Mouse (Mus musculus) testis, postnatal 10 days (tissue): ENCODE measurements at regions not wholly inside any gene's neighbourhood (a gene's known extent, or its start where the extent isn't known, plus 50 kb on each side); places are given as distances from the start of the nearest gene placed in this dataset.

Experiments used
- DNase-seq: peaks from one replicate; pipeline ENCODE4 v3.0.0; 2021; ENCODE audit warnings: low spot score

DNA sequence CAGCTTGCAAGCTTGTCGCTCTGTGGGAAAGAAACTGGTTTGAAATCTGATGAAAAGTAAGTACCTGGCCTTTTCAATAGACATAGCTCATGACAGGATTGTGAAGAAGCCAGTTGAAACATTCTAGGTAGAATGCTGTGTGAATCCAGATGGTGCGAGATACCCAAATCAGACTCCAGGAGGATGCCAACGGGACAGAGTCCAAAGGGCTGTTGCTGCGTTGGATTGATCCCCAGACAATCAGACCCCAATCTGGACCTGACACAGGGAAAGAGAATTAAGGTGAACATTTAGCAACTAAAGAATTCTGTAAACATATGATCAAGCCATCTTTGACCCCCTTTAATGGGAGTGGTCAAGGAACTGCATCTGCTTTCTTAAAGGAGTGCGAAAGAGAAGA, 296.6 kb upstream of the Gm15217 start:
- no peak for DNase-seq

DNA sequence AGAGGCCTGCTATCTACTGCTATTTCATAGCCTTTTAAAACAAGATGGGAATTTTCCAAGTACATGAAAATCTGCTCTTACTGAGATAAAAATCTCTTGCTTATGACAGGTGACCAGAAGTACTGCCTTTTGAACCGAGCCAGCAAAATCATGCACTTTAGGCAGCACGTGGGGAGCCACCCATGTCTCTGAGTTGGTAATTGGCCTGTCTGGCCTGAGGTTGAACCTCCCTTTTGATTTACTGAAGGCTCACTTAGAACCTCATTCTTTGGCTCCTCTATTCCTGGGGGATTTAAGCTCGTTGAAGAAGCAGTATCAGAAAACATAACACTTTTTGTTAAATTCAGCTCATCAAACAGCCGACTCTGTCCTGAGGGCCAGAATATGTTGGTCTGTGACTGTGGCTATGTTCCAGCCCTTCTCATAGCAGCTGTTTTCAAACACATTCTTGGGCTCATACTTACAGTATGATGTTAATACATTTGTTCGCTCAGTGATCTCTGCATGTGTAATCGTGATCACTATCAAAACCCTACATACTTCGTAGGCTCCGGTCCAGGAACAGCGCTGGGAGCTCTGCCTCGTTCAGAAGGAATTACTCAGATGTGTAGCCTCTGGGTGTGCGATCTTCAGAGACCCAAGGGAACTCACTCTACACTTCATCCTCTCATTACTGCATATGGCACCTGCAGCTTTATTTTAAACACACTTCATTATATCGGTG, 290.1 kb upstream of the Gm15217 start:
- DNase-seq: no peak

- DNase-seq: no peak
Observed at GRCm38 (mm10) chr14:46115950-46116349, 263.3 kb upstream of the Gm15217 start.

GRCm38 (mm10) chr14:46126541-46126940, 252.7 kb upstream of the Gm15217 start:
- DNase-seq: no peak

GRCm38 (mm10) chr14:46129762-46130161, 249.5 kb upstream of the Gm15217 start:
- DNase-seq: no peak

- no peak for DNase-seq
Observed at GRCm38 (mm10) chr14:46144175-46144574, 235.0 kb upstream of the Gm15217 start.

DNA sequence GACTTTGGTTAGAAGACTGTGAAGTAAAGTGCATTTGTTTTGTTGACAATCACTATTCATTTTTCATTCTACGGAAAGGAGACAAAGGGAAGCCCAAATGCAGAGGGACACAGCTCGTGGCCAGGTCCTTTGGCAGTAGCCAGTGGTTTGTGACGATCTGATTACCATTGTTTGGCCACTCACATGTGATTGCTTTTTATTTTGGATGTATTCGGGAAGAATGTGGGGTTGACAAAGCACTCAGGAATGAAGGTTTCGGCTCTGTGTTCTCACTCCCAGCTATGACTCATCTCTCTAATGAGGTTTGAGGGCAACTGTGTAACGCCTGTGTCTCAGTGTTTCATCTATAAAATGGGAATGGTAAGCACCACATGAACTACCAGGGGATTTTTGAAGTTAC, 234.5 kb upstream of the Gm15217 start:
- no peak for DNase-seq

DNA sequence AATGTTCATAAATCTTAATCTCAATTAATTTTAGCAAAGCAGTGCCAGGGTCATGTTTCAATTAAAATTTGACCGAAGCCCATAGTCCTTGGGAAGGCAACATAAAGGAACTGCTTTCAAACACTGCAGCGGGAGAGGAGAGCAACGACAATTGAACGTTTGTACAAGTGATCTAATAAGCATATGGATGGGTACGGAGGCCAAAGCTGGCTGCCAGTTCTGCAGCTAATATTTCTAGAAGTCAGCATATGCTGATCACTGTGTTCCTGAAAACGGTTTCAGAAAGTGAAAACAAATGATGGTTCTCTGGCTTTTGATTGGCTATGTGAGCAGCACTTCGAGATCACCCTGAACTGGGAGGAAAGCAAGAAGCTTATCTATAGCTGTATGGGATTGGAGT, 233.6 kb upstream of the Gm15217 start:
- DNase-seq: no peak

- no peak for DNase-seq
Observed at GRCm38 (mm10) chr14:46149073-46149661, 230.0 kb upstream of the Gm15217 start.

- no peak for DNase-seq
Observed at GRCm38 (mm10) chr14:46158741-46159140, 220.5 kb upstream of the Gm15217 start.

DNA sequence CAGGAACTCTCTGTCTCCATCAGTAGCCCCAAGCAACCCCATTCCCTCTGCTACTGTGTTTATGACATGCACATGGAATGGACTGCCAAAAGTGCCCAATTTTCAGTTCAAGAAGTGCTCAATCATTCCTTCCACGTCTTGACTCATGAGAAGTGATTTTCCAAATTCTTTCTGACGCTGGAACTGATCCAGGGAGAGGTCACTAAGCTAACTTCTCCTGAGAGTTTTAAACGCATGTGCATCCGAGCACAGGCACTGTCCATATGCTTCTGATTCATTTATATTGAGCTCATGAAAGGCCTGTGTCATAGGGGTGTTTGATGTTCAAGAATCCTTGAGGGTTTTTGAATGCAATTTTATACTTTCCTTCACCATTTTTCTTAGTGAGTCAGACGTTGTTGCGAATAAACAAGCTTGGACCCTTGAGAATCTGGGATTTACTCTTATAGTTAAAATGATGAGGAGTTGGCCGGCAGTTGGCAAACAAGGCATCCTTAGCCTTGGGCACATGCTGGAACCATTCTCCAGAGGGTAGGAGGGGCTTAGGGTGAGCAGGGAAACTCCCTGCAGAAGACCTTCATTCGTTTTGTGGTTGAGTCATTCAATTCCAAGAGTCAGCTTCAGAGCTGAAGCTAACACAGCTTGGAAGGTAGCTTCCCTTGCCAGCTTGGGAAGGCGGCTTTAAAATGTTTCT, 206.9 kb upstream of the Gm15217 start:
- no peak for DNase-seq

GRCm38 (mm10) chr14:46172875-46173324, 206.3 kb upstream of the Gm15217 start:
- no peak for DNase-seq

GRCm38 (mm10) chr14:46174386-46174785, 204.8 kb upstream of the Gm15217 start:
- no peak for DNase-seq

DNA sequence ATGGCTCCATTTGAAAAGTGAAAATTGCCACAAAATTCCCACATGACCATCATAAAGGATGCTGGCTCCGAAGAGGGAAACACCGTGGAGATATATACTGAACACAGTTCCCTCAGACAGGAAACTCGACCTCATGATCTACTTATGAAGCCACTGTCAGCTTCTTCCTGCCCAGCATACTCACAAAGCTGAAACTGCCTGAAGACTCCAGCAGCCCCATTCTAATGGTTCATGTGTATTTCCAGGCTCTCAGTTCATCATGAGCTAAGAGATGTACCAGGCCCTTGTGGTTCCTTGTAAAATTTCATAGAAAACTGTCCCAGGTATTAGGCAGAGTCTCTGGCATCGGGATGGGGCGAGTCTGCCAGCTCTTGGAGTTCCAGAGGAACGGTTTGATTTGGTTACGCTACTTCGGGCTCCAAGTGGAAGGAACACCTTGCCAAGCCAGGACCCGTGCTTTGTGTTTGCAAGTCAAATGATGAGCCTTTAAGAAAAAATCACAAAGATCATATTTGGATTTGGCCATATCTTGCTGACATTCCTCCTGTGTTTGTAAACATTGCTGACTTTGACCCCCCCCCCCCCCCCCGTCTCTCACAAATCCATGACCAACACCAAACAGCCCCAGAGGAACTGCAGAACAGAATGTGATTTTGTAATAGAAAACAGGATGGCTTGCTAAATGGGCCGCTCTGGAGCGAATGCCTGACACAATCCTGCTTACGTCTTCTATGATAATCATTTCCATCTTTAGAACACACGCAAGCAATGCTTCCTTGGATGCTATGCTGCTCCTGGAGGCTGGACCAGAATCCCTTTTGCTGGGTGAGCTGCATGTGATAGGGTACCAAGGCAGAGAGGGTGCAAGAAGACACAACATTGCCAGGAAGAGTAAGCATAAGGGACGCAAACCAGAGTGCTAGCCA, 203.7 kb upstream of the Gm15217 start:
- DNase-seq: no peak

GRCm38 (mm10) chr14:46179024-46179423, 200.2 kb upstream of the Gm15217 start:
- no peak for DNase-seq

- no peak for DNase-seq
Observed at GRCm38 (mm10) chr14:46191639-46192399, 187.4 kb upstream of the Gm15217 start.

GRCm38 (mm10) chr14:46193577-46193976, 185.6 kb upstream of the Gm15217 start:
- DNase-seq: no peak

DNA sequence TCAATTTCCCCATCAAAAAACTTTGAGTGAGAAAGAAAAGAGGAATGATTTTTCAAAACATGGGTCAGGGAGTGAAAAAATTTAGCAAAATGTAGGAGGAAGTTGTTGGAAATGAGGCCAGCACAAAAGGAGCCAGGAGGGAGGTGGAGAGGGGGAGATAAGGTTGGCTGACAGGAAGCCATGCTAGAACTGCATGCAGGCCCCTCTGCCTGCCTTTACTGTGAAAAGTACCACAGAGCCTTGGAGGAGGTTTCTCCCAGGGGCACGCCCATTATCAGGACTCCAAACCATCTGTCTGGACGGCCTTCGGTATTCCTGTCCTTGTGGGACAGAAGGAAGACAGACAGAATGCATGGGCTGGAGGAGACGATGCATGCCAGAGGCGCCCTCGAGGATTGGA, 183.3 kb upstream of the Gm15217 start:
- DNase-seq: no peak

- no peak for DNase-seq
Observed at GRCm38 (mm10) chr14:46202818-46203217, 176.4 kb upstream of the Gm15217 start.

- no peak for DNase-seq
Observed at GRCm38 (mm10) chr14:46220483-46220882, 158.7 kb upstream of the Gm15217 start.

DNA sequence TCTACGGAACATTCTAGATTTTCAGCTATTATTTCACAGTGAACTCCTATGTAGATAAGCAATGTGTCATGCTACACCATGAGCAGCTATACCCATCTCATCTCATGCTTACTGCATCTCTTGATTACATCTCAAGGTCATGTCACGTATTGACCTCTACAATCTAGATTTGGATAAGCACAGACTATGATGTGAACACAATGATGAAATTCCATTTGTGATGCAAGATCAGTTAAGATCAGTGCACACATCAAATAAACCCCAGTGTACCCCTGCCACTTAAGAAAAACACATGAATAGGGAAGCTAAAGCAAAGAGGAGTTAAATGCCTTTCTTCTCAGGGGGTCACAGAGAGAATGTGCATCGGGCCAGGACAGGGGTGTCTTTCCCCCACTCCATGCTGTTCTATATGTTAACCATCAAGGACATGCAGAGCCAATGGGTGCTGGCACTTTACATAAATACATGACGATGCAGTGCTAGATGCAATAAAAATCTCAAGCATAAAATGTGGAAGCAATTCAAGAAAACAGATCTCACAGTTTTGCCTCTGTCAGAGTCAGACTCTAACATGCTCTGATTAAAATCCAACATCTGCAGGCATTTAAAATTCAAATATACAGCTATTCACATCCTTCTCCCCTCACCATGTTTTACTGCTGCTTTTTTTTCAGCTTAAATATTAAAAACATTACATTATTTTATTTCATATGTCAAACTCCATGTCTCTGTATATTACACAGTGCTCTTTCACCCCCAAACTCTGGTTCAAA, 157.1 kb upstream of the Gm15217 start:
- DNase-seq: no peak
